Mouse (Mus musculus): ENCODE data around the gene H1fx. TPM values are rescaled to one million over a fixed set of nuclear protein-coding genes. Genes with fewer than 3 reads are reported as not detected.
"Not testable (repeated sequence)": the region's sequence is repeated elsewhere in the genome, so short reads cannot be mapped to it uniquely, and the experiment has no call there.

H1fx gene
- total RNA-seq (2021) = under 1 TPM; 0.62 TPM
- long read RNA-seq, experiment 1, partial matches to known transcripts = 0 of 1 reads
- long read RNA-seq, experiment 1, other reads (novel, unspliced or antisense) = 0 of 1 reads
- long read RNA-seq, experiment 2 = 0 reads

GRCm38 (mm10) chr6:87981547-87982256 is at the start of gene H1fx:
H1fx (minus strand) TSS chr6:87981637.
- DNase-seq (ENCODE audit: low spot score) = peak; percentile 32

- no peak for DNase-seq (ENCODE audit: low spot score)
Observed at GRCm38 (mm10) chr6:88030432-88030831, 49.0 kb upstream of the H1fx start.

- no peak for DNase-seq (ENCODE audit: low spot score)
Observed at GRCm38 (mm10) chr6:88027390-88027789, 46.0 kb upstream of the H1fx start.

GRCm38 (mm10) chr6:88023316-88023890 is 42.0 kb upstream of the H1fx start:
- no peak for DNase-seq (ENCODE audit: low spot score)

GRCm38 (mm10) chr6:88019154-88019553 is 37.7 kb upstream of the H1fx start:
- no peak for DNase-seq (ENCODE audit: low spot score)

GRCm38 (mm10) chr6:88017821-88018220 is 36.4 kb upstream of the H1fx start:
- DNase-seq (ENCODE audit: low spot score) = peak; percentile 72

GRCm38 (mm10) chr6:88015797-88016196 is 34.4 kb upstream of the H1fx start:
- no peak for DNase-seq (ENCODE audit: low spot score)

GRCm38 (mm10) chr6:88013456-88013855 is 32.0 kb upstream of the H1fx start:
- DNase-seq (ENCODE audit: low spot score) = no peak

GRCm38 (mm10) chr6:88012601-88013000 is 31.2 kb upstream of the H1fx start:
- no peak for DNase-seq (ENCODE audit: low spot score)

GRCm38 (mm10) chr6:88011106-88011505 is 29.7 kb upstream of the H1fx start:
- DNase-seq (ENCODE audit: low spot score) = not testable (repeated sequence)

- no peak for DNase-seq (ENCODE audit: low spot score)
Observed at GRCm38 (mm10) chr6:88009209-88009608, 27.8 kb upstream of the H1fx start.

GRCm38 (mm10) chr6:88004773-88005172 is 23.3 kb upstream of the H1fx start:
- DNase-seq (ENCODE audit: low spot score) = not testable (repeated sequence)

- no peak for DNase-seq (ENCODE audit: low spot score)
Observed at GRCm38 (mm10) chr6:88003439-88003838, 22.0 kb upstream of the H1fx start.

- DNase-seq (ENCODE audit: low spot score) = no peak
Observed at GRCm38 (mm10) chr6:87998358-87998757, 16.9 kb upstream of the H1fx start.

- DNase-seq (ENCODE audit: low spot score) = peak; percentile 81
Observed at GRCm38 (mm10) chr6:87997706-87998265, 16.3 kb upstream of the H1fx start.

- no peak for DNase-seq (ENCODE audit: low spot score)
Observed at GRCm38 (mm10) chr6:87996606-87997005, 15.2 kb upstream of the H1fx start.

- DNase-seq (ENCODE audit: low spot score) = no peak
Observed at GRCm38 (mm10) chr6:87995519-87995918, 14.1 kb upstream of the H1fx start.

GRCm38 (mm10) chr6:87993790-87994571 is 12.5 kb upstream of the H1fx start:
- no peak for DNase-seq (ENCODE audit: low spot score)

- peak; percentile 56 for DNase-seq (ENCODE audit: low spot score)
Observed at GRCm38 (mm10) chr6:87992733-87993132, 11.3 kb upstream of the H1fx start.

GRCm38 (mm10) chr6:87991886-87992285 is 10.4 kb upstream of the H1fx start:
- no peak for DNase-seq (ENCODE audit: low spot score)

GRCm38 (mm10) chr6:87991216-87991615 is 9.8 kb upstream of the H1fx start:
- DNase-seq (ENCODE audit: low spot score) = no peak

- DNase-seq (ENCODE audit: low spot score) = no peak
Observed at GRCm38 (mm10) chr6:87982506-87982905, 1.1 kb upstream of the H1fx start.
